Mouse (Mus musculus): ENCODE measurements at regions not wholly inside any gene's neighbourhood (a gene's known extent, or its start where the extent isn't known, plus 50 kb on each side); places are given as distances from the start of the nearest gene placed in this dataset.

DNA sequence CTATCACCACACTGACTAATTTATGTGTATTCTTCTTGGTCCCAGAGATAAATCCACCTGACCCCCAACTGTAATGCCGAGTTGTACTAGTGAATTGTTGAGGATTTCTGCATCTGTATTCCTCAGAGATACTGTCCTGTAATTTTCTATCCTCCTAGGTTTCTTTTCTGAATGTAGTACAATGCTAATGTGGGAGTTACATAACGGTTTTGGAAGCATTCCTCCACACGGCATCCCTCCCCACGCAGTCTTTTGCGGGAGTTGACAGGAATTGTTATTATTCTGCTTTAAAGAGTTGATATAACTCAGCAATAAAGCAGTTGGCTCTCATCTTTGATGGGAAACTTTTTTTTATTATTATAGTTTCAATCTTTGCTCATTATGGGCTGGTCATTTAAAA, 222.8 kb downstream of the Rsl24d1 start:
- H3K36me3 ChIP-seq (ENCODE audit: control insufficient read depth, insufficient read depth): no peaks in the 10 kb centered on the region
- TF ChIP-seq MYOG (IDR thresholded peaks at IDR 0.05; ENCODE audit: control insufficient read depth in 1 of 3, insufficient read depth in 1 of 3, insufficient read length in 2 of 3, low read depth in 2 of 3): no peak
- no peak for TF ChIP-seq POLR2A (IDR thresholded peaks at IDR 0.05; ENCODE audit: insufficient read length, low read depth)
- no peak for TF ChIP-seq REST (IDR thresholded peaks at IDR 0.05; ENCODE audit: insufficient read depth, insufficient read length)
- H3K79me2 ChIP-seq (ENCODE audit: control insufficient read depth, insufficient read depth): no peaks in the 10 kb centered on the region
- no peak overlapping the region for H3K4me3 ChIP-seq
- H3ac ChIP-seq (ENCODE audit: control insufficient read depth, insufficient read length): no peak overlapping the region
- no peaks in the 10 kb centered on the region for H3K27me3 ChIP-seq (ENCODE audit: control insufficient read depth, insufficient read depth, insufficient read length)
- no peak overlapping the region for H3K4me2 ChIP-seq (ENCODE audit: low read depth)

DNA sequence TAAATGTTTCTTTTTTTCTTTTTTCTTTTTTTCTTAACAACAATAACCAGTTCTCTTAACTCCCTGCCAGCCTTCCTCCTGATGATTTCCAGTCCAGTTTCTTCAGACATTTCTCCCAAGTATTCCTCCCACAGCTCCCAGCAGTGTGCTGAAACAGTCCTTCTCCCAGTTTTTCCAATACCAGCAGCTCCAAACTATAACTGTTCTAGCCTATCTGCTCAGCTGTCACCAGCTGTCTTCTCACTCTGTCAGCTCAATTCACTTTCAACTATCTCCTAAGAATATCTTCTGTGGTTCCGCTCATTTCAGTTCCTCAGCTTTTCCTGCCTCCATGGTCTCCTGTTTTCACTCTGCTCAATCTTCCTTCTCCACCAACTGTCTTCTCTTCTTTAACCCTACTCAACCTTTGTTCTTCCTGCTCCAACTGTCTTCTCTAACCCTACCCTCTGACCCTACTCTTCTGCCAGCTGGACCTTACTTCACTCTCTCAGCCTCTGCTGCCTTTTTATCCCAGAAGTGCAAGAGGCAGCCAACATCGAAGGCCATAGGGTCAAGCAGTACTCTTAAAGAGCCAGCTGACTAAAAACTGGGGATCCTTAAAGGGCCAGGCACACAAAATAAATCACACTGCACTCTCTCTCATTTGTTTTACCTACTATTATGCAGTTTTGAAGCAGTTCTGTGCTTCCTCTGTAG, 224.0 kb downstream of the Rsl24d1 start:
- Histone ChIP-seq H3K79me2 (ENCODE audit: control insufficient read depth, insufficient read depth) (no peaks in the 10 kb centered on the region), H3K27me3 (ENCODE audit: control insufficient read depth, insufficient read depth, insufficient read length) (no peaks in the 10 kb centered on the region), H3K36me3 (ENCODE audit: control insufficient read depth, insufficient read depth) (no peaks in the 10 kb centered on the region), H3ac (ENCODE audit: control insufficient read depth, insufficient read length) (no peak overlapping the region), H3K4me3 (no peak overlapping the region), H3K4me2 (ENCODE audit: low read depth) (no peak overlapping the region)
- peak in 1 of 3 experiments; percentile 16 for TF ChIP-seq MYOD1 (IDR thresholded peaks at IDR 0.05; ENCODE audit: control insufficient read depth in 1 of 3, insufficient read length in 2 of 3, low read depth in 2 of 3)
- no peak for TF ChIP-seq CEBPB (IDR thresholded peaks at IDR 0.05; ENCODE audit: insufficient read depth, poor library complexity, severe bottlenecking)
- TF ChIP-seq MYOG (IDR thresholded peaks at IDR 0.05; ENCODE audit: control insufficient read depth in 1 of 3, insufficient read depth in 1 of 3, insufficient read length in 2 of 3, low read depth in 2 of 3): no peak
- no peak for TF ChIP-seq POLR2A (IDR thresholded peaks at IDR 0.05; ENCODE audit: insufficient read length, low read depth)
- no peak for TF ChIP-seq MAX (IDR thresholded peaks at IDR 0.05; ENCODE audit: low read depth)
- no peak for TF ChIP-seq E2F4 (IDR thresholded peaks at IDR 0.05; ENCODE audit: insufficient read depth)
- TF ChIP-seq POLR2AphosphoS2 (IDR thresholded peaks at IDR 0.05; ENCODE audit: insufficient read length, low read depth): no peak
- TF ChIP-seq REST (IDR thresholded peaks at IDR 0.05; ENCODE audit: insufficient read depth, insufficient read length): no peak

DNA sequence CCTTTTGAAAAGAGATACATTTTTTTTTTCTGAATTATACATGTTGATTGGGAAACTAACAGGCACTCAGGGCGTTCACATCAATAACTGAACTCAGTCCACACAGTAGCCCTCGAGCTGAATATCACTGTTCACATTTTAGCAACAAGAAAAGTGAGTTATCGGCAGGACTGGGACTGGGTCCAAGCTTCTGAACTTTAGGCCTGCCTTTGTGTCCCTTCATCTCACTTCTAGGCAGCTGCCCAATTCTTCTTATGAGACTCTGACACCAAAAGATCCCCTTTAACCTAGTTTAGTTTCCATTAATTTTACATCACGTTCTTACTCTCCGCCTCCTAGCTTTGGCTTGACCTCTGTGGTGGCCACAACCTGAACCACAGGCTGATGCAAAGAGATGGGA, 242.7 kb downstream of the Rsl24d1 start:
- Histone ChIP-seq H3K4me3 (no peak overlapping the region), H3K27me3 (ENCODE audit: control insufficient read depth, insufficient read depth, insufficient read length) (no peaks in the 10 kb centered on the region), H3K4me2 (ENCODE audit: low read depth) (no peak overlapping the region), H3K79me2 (ENCODE audit: control insufficient read depth, insufficient read depth) (no peaks in the 10 kb centered on the region), H3K36me3 (ENCODE audit: control insufficient read depth, insufficient read depth) (no peaks in the 10 kb centered on the region), H3ac (ENCODE audit: control insufficient read depth, insufficient read length) (no peak overlapping the region)
- TF ChIP-seq E2F4 (IDR thresholded peaks at IDR 0.05; ENCODE audit: insufficient read depth): no peak

DNA sequence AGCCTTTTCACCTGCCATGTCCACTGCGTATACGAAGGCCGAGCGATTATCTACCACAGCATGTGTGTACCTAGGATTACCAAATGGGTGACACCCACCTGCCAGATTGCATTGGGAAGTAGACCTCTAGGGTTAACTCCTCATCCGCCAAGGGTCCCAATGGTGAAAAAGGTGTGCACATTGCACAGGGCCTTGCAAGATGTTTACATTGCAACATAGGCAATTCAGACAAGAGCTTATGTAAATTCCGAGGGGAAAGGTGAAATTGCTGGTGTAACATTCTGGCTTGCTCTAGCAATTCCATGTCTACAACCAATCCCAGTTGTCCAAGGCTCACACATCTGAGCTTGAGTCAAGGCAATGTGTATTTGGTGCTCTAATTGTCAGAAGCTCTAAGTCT, 245.7 kb downstream of the Rsl24d1 start:
- Histone ChIP-seq H3K36me3 (ENCODE audit: control insufficient read depth, insufficient read depth) (no peaks in the 10 kb centered on the region), H3K4me3 (no peak overlapping the region), H3ac (ENCODE audit: control insufficient read depth, insufficient read length) (no peak overlapping the region), H3K4me2 (ENCODE audit: low read depth) (no peak overlapping the region), H3K79me2 (ENCODE audit: control insufficient read depth, insufficient read depth) (no peaks in the 10 kb centered on the region), H3K27me3 (ENCODE audit: control insufficient read depth, insufficient read depth, insufficient read length) (no peaks in the 10 kb centered on the region)
- no peak for TF ChIP-seq TCF3 (IDR thresholded peaks at IDR 0.05; ENCODE audit: insufficient read length, low read depth)
- no peak for TF ChIP-seq POLR2A (IDR thresholded peaks at IDR 0.05; ENCODE audit: insufficient read length, low read depth)
- TF ChIP-seq CEBPB (IDR thresholded peaks at IDR 0.05; ENCODE audit: insufficient read depth, poor library complexity, severe bottlenecking): no peak
- no peak for TF ChIP-seq TCF12 (IDR thresholded peaks at IDR 0.05; ENCODE audit: insufficient read depth, poor library complexity, severe bottlenecking)
- TF ChIP-seq MYOG (IDR thresholded peaks at IDR 0.05; ENCODE audit: control insufficient read depth in 1 of 3, insufficient read depth in 1 of 3, insufficient read length in 2 of 3, low read depth in 2 of 3): no peak
- TF ChIP-seq POLR2AphosphoS2 (IDR thresholded peaks at IDR 0.05; ENCODE audit: insufficient read length, low read depth): no peak
- no peak for TF ChIP-seq USF1 (IDR thresholded peaks at IDR 0.05; ENCODE audit: low read depth)
- no peak for TF ChIP-seq SRF (IDR thresholded peaks at IDR 0.05; ENCODE audit: control insufficient read depth, insufficient read length, low read depth)
- TF ChIP-seq MAX (IDR thresholded peaks at IDR 0.05; ENCODE audit: low read depth): no peak
- no peak for TF ChIP-seq REST (IDR thresholded peaks at IDR 0.05; ENCODE audit: insufficient read depth, insufficient read length)
- TF ChIP-seq MYOD1 (IDR thresholded peaks at IDR 0.05; ENCODE audit: control insufficient read depth in 1 of 3, insufficient read length in 2 of 3, low read depth in 2 of 3): no peak
- TF ChIP-seq E2F4 (IDR thresholded peaks at IDR 0.05; ENCODE audit: insufficient read depth): no peak

DNA sequence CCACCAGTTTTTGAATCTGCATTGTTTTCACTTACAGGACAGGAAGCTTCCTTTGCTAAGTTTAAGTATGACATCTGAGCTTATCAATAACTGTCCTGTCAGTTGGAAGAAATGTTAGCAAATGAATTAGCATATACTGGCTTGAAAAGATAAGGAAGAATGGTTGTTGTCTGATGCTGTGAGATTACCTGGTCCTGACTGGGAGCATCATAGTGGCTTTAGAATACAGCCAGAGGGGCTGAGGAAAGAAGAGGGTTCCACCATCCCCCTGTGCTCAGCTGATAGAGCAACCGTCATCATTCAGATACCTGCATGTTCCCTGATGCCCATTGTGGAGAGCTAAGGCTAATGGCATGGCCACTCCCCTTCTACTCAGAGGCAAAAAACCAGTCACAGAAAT, 267.5 kb downstream of the Rsl24d1 start:
- no peak for TF ChIP-seq MYOG (IDR thresholded peaks at IDR 0.05; ENCODE audit: control insufficient read depth in 1 of 3, insufficient read depth in 1 of 3, insufficient read length in 2 of 3, low read depth in 2 of 3)
- TF ChIP-seq REST (IDR thresholded peaks at IDR 0.05; ENCODE audit: insufficient read depth, insufficient read length): no peak
- TF ChIP-seq MAX (IDR thresholded peaks at IDR 0.05; ENCODE audit: low read depth): no peak
- TF ChIP-seq POLR2AphosphoS2 (IDR thresholded peaks at IDR 0.05; ENCODE audit: insufficient read length, low read depth): no peak
- no peak for TF ChIP-seq E2F4 (IDR thresholded peaks at IDR 0.05; ENCODE audit: insufficient read depth)
- TF ChIP-seq TCF12 (IDR thresholded peaks at IDR 0.05; ENCODE audit: insufficient read depth, poor library complexity, severe bottlenecking): no peak
- no peak for TF ChIP-seq USF1 (IDR thresholded peaks at IDR 0.05; ENCODE audit: low read depth)
- TF ChIP-seq CEBPB (IDR thresholded peaks at IDR 0.05; ENCODE audit: insufficient read depth, poor library complexity, severe bottlenecking): no peak
- TF ChIP-seq TCF3 (IDR thresholded peaks at IDR 0.05; ENCODE audit: insufficient read length, low read depth): no peak
- TF ChIP-seq MYOD1 (IDR thresholded peaks at IDR 0.05; ENCODE audit: control insufficient read depth in 1 of 3, insufficient read length in 2 of 3, low read depth in 2 of 3): no peak
- TF ChIP-seq SRF (IDR thresholded peaks at IDR 0.05; ENCODE audit: control insufficient read depth, insufficient read length, low read depth): no peak
- no peak for TF ChIP-seq POLR2A (IDR thresholded peaks at IDR 0.05; ENCODE audit: insufficient read length, low read depth)
- no peak overlapping the region for H3K4me3 ChIP-seq
- H3K4me2 ChIP-seq (ENCODE audit: low read depth): no peak overlapping the region
- H3ac ChIP-seq (ENCODE audit: control insufficient read depth, insufficient read length): no peak overlapping the region
- H3K27me3 ChIP-seq (ENCODE audit: control insufficient read depth, insufficient read depth, insufficient read length): no peaks in the 10 kb centered on the region
- no peaks in the 10 kb centered on the region for H3K79me2 ChIP-seq (ENCODE audit: control insufficient read depth, insufficient read depth)
- H3K36me3 ChIP-seq (ENCODE audit: control insufficient read depth, insufficient read depth): no peaks in the 10 kb centered on the region
